Mouse (Mus musculus): Measurements from ENCODE around the gene Galnt10.

GRCm38 (mm10) chr11:57645847-57646246 lies 605 bp downstream of the Galnt10 start:
- TF ChIP-seq CTCF (IDR thresholded peaks at IDR 0.05; ENCODE audit: extremely low read depth, insufficient read length, insufficient replicate concordance, low read depth, low read length) = no peak
- TF ChIP-seq POLR2A (IDR thresholded peaks at IDR 0.05; ENCODE audit: low read depth, low read length) = no peak
